Comparison of ENCODE assay signal across 8 mouse cellular contexts in genomic region chr10:109713001-109713400, GRCm38 (mm10).
DNase-seq lines count a peak whose midpoint lies in the region; ATAC-seq and TF ChIP-seq lines count a peak whose summit lies in the region.

No protein-coding gene starts in this region.

- no peak overlapping the region for H3K27ac ChIP-seq in kidney, embryonic 16.5 days (ENCODE audit: low read length)
- no peak overlapping the region for H3K27ac ChIP-seq in MEL (ENCODE audit: control insufficient read depth, low read depth, low read length)
- H3K27ac ChIP-seq in hindbrain, postnatal 0 days = no peak overlapping the region

- peak; percentile 3 for DNase-seq in kidney, postnatal 14 days
- DNase-seq in MEL (ENCODE audit: low read depth, low spot score) = peak; percentile 12
- peak; percentile 87 for DNase-seq in cerebellum, adult 9-10 months
- DNase-seq in hindbrain, postnatal 0 days (ENCODE audit: low spot score) = peak; percentile 80
- no peak for DNase-seq in spleen, adult 12 weeks (ENCODE audit: low spot score)
- no peak for DNase-seq in urinary bladder, postnatal 4 days (ENCODE audit: low spot score in 2 of 2)

- no peaks in the 10 kb centered on the region for H3K4me1 ChIP-seq in kidney, embryonic 16.5 days (ENCODE audit: insufficient read depth, low read length)
- H3K4me1 ChIP-seq in MEL (ENCODE audit: control insufficient read depth in 1 of 2, insufficient read depth in 2 of 2, low read length in 2 of 2) = no peaks in the 10 kb centered on the region
- no peaks in the 10 kb centered on the region for H3K4me1 ChIP-seq in hindbrain, postnatal 0 days (ENCODE audit: insufficient read depth, low read length)

- no peak overlapping the region for H3K4me3 ChIP-seq in kidney, embryonic 16.5 days (ENCODE audit: low read length)
- H3K4me3 ChIP-seq in MEL (ENCODE audit: control insufficient read depth in 1 of 2, insufficient read depth in 1 of 2, low read depth in 2 of 2, low read length in 2 of 2) = no peak overlapping the region
- no peak overlapping the region for H3K4me3 ChIP-seq in hindbrain, postnatal 0 days (ENCODE audit: low read length)

- H3K4me2 ChIP-seq in kidney, embryonic 16.5 days (replicated peaks; ENCODE audit: low read depth, low read length) = no peak overlapping the region
- no peak overlapping the region for H3K4me2 ChIP-seq in hindbrain, postnatal 0 days (ENCODE audit: low read depth, low read length)

- peak in 2 of 3 experiments; percentile 8 to 47; a peak in 2 of 6 replicates for TF ChIP-seq CTCF in MEL (IDR thresholded peaks at IDR 0.05 in 2 of 3, conservative IDR thresholded peaks at IDR 0.05 in 1 of 3; ENCODE audit: control insufficient read depth in 1 of 3, insufficient read depth in 1 of 3, low read depth in 2 of 3, low read length in 3 of 3, poor library complexity in 1 of 3, severe bottlenecking in 1 of 3)
- TF ChIP-seq CTCF in hindbrain, postnatal 0 days (IDR thresholded peaks at IDR 0.05; ENCODE audit: low read depth) = peak; percentile 87

- H3K27me3 ChIP-seq in kidney, embryonic 16.5 days (ENCODE audit: insufficient read depth, low read length) = no peaks in the 10 kb centered on the region
- no peaks in the 10 kb centered on the region for H3K27me3 ChIP-seq in MEL (ENCODE audit: control insufficient read depth in 1 of 2, insufficient read depth in 2 of 2, low read length in 2 of 2)
- H3K27me3 ChIP-seq in hindbrain, postnatal 0 days (ENCODE audit: insufficient read depth, low read length) = no peaks in the 10 kb centered on the region

- H3K36me3 ChIP-seq in kidney, embryonic 16.5 days (ENCODE audit: insufficient read depth, low read length) = no peaks in the 10 kb centered on the region
- no peaks in the 10 kb centered on the region for H3K36me3 ChIP-seq in MEL (ENCODE audit: control insufficient read depth in 1 of 2, insufficient read depth in 2 of 2, low read length in 2 of 2)
- 0 out of 2 replicates have a peak, but pooled peaks cover 3% of the 10 kb centered on the region for H3K36me3 ChIP-seq in hindbrain, postnatal 0 days (ENCODE audit: insufficient read depth, low read length)

- no peak overlapping the region for H3K9ac ChIP-seq in kidney, embryonic 16.5 days (replicated peaks; ENCODE audit: low read length)
- H3K9ac ChIP-seq in MEL (ENCODE audit: control insufficient read depth, low read depth, low read length, poor library complexity, severe bottlenecking) = no peak overlapping the region
- H3K9ac ChIP-seq in hindbrain, postnatal 0 days (replicated peaks; ENCODE audit: low read length) = no peak overlapping the region

- WGBS in kidney, embryonic 16.5 days = 42% methylated on average over 5 of the region's 5 CpGs
- WGBS in hindbrain, postnatal 0 days = 34% methylated on average over 5 of the region's 5 CpGs

- H3K9me3 ChIP-seq in kidney, embryonic 16.5 days (ENCODE audit: low read length) = no peaks in the 10 kb centered on the region
- H3K9me3 ChIP-seq in MEL (replicated peaks; ENCODE audit: insufficient read depth, low read length) = no peaks in the 10 kb centered on the region
- no peaks in the 10 kb centered on the region for H3K9me3 ChIP-seq in hindbrain, postnatal 0 days (ENCODE audit: low read length)

- no peak for TF ChIP-seq EP300 in MEL (IDR thresholded peaks at IDR 0.05; ENCODE audit: low read depth in 1 of 2, low read length in 2 of 2)

- no peak for ATAC-seq in kidney, embryonic 16.5 days (ENCODE audit: low FRiP score, low TSS enrichment)
- ATAC-seq in hindbrain, postnatal 0 days = no peak
- no peak for ATAC-seq in erythroblast, adult 5-6 weeks (replicated peaks; ENCODE audit: low FRiP score, poor library complexity, severe bottlenecking)

- TF ChIP-seq POLR2A in MEL (IDR thresholded peaks at IDR 0.05; ENCODE audit: control insufficient read depth in 1 of 2, insufficient read depth in 1 of 2, low read depth in 1 of 2, low read length in 2 of 2, poor library complexity in 1 of 2) = no peak

- H3K79me2 ChIP-seq in MEL (ENCODE audit: control insufficient read depth, insufficient read depth, low read length, poor library complexity) = no peaks in the 10 kb centered on the region

- peak; percentile 43 for TF ChIP-seq RAD21 in MEL (IDR thresholded peaks at IDR 0.05; ENCODE audit: low read depth, low read length)

TF ChIP-seq in MEL, 35 proteins besides CTCF, POLR2A, EP300 and RAD21:
- peak; percentile 52 for TF ChIP-seq SMC3 (IDR thresholded peaks at IDR 0.05; ENCODE audit: low read depth, low read length)
- no peak for TF ChIP-seq HCFC1 (IDR thresholded peaks at IDR 0.05; ENCODE audit: low read depth, low read length)
- TF ChIP-seq UBTF (IDR thresholded peaks at IDR 0.05; ENCODE audit: borderline replicate concordance, insufficient read depth, low read depth, low read length) = no peak
- peak; percentile 32; the same call in 1 of the 2 replicates for TF ChIP-seq ZC3H11A (IDR thresholded peaks at IDR 0.05; ENCODE audit: low read depth, low read length)
- no peak for TF ChIP-seq TCF12 (IDR thresholded peaks at IDR 0.05; ENCODE audit: low read depth, low read length)
- TF ChIP-seq ZKSCAN1 (IDR thresholded peaks at IDR 0.05; ENCODE audit: low read depth, low read length) = no peak
- TF ChIP-seq MEF2A (IDR thresholded peaks at IDR 0.05; ENCODE audit: extremely low read depth, insufficient replicate concordance, low read depth, low read length, poor library complexity, severe bottlenecking) = no peak

Comparison
In these comparisons a context has a peak if more than half of its experiments do, and no peak if none do; other contexts are left out.
1. DNase-seq: peak in kidney, postnatal 14 days (single experiment), MEL (single experiment), cerebellum, adult 9-10 months (single experiment) and hindbrain, postnatal 0 days (single experiment); none in spleen, adult 12 weeks (single experiment) and urinary bladder, postnatal 4 days (0 of 2).